Mouse (Mus musculus): ENCODE measurements at regions not wholly inside any gene's neighbourhood (a gene's known extent, or its start where the extent isn't known, plus 50 kb on each side); places are given as distances from the start of the nearest gene placed in this dataset.

DNA sequence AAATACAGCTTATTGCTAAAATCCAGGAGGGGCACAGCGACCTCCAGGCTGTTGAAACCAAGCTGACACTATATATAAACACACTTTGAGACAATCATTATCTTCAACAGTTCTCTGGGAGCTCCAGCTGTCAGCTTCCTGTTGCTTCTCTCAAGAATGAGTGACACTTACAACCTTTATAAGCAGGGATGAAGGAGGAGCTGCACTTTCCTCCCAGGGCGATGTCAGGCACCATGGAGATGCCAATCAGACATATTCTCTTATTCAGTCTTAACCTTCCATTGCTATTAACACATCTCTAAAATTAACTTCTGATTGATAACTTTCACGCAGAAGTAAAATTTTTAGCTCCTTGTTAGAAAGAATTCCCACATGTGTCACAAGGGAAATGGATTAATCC lies 113.6 kb downstream of the Med10 start:
- no peak for TF ChIP-seq EP300 (IDR thresholded peaks at IDR 0.05)
- TF ChIP-seq CTCF (IDR thresholded peaks at IDR 0.05), result no peak

Data from lung, postnatal 0 days (tissue).